Mouse (Mus musculus) erythroblast, embryonic 14.5 days (primary cell): Measurements from ENCODE around the gene Pdcd1lg2. TPM values are rescaled to one million over a fixed set of nuclear protein-coding genes. Genes with fewer than 3 reads are reported as not detected.

ENCODE experiments used
- H3K27me3 ChIP-seq: 2 replicates; pipeline ENCODE4 v1.6.1; 2012; ENCODE audit warnings: inconsistent platforms; ENCODE audit not compliant: control insufficient read depth
- H3K36me3 ChIP-seq: 2 replicates; pipeline ENCODE4 v1.6.1; 2012; ENCODE audit warnings: mild to moderate bottlenecking, inconsistent platforms; ENCODE audit not compliant: control insufficient read depth
- H3K4me1 ChIP-seq: 2 replicates; pipeline ENCODE4 v1.6.1; 2012; ENCODE audit warnings: inconsistent platforms; ENCODE audit not compliant: control insufficient read depth
- H3K4me3 ChIP-seq: replicated peaks from 2 replicates; pipeline ENCODE3; 2012; ENCODE audit warnings: moderate library complexity, mild to moderate bottlenecking, inconsistent platforms
- H3K9me3 ChIP-seq: 2 replicates; pipeline ENCODE4 v1.6.1; 2012; ENCODE audit warnings: low read length, inconsistent platforms, mixed read lengths; ENCODE audit not compliant: control insufficient read depth
- GATA1 ChIP-seq: IDR thresholded peaks from 2 replicates; pipeline ENCODE4 v1.6.1; 2012; ENCODE audit warnings: low read length, inconsistent platforms, mixed read lengths
- TAL1 ChIP-seq: IDR thresholded peaks from 3 replicates; pipeline ENCODE4 v1.6.1; 2012; ENCODE audit warnings: low read length, inconsistent platforms, mixed read lengths
- polyA plus RNA-seq: library from polyadenylated mRNA; stranded (reverse); fragments of >175 nt; gene quantifications from 2 replicates; pipeline ENCODE4 v1.2.3, GENCODE M21; 2012

Gene Pdcd1lg2
- polyA plus RNA-seq, 1 experiment: not detected

DNA sequence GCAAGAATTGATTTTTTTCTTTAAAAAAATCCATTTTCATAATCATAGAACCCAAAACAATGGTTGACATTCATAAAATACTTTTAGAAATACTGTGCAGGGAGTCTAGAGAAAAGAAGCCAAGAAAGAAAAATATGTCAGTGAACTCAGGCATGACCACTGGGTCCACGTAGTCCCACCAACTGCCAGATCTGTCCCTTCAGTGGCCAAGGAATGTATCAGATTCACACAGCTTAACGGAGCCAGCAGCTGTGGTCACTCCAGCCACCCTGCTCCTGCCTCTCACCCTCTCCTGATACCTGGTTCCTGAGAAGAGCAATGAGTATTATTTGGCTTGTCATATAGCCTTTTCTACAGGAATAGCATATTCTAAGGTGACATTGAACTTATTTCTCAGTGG, 72.7 kb downstream of the Pdcd1lg2 start:
- Histone ChIP-seq H3K9me3 (no peaks in the 10 kb centered on the region), H3K4me3 (no peak overlapping the region), H3K4me1 (peaks cover 22% of the 10 kb centered on the region)

DNA sequence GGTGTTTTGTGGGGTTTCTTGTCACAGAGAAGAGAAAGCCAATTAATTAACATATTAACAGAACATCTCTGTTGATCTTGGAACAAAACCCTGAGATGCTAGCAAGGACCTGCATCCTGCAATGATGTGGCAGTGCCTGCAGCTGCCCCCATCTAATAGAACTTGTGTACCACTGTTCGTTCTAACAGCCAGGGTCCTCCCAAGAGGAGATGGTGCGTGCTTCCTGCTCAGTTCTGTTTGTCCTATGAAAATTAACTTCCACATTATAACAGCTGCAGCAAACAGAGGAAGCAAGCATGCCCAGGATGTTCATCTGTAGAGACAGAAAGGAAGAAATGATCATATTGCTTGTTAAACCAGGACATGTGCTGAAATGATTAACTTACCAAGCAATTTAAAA, 73.8 kb downstream of the Pdcd1lg2 start:
- Histone ChIP-seq H3K9me3 (no peaks in the 10 kb centered on the region), H3K4me1 (peaks cover 24% of the 10 kb centered on the region), H3K27me3 (no peaks in the 10 kb centered on the region), H3K4me3 (no peak overlapping the region), H3K36me3 (no peaks in the 10 kb centered on the region)
- TF ChIP-seq GATA1 (no peak), TAL1 (no peak)

More for the DNA sequence above, 72.7 kb downstream of the Pdcd1lg2 start:
- Histone ChIP-seq H3K27me3 (no peaks in the 10 kb centered on the region), H3K36me3 (no peaks in the 10 kb centered on the region)
- TF ChIP-seq TAL1: no peak
- TF ChIP-seq GATA1: no peak

DNA sequence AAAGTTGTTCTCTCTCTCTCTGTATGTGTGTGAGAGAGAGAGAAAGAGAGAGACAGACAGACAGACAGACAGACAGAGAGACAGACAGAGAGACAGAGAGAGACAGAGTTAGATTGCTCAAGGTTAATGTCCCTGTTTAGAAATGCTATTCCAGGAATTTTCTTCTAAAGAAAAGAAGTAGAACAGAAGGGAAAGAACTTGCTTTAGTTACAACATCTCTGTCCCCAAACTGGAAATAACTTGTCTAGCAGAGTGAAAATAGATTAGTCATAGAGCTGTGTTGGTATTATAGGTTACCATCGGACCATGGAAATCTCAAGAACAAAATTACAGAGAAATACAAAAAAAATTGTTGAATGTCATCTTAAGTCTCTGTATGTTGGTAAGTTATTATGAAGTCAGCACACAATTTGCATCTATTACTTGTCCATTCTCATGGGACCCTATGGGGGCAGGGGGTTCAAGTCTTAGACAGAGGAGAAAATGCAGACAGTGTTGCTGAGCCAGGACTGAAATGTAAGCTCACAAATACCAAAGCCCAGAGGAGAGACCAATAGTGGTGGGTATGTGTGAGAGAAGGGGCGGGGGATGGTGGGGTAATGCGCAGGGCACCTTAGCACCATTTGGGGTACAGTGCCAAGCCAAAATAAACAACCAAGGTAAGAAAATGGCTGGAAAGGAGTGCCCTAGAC, 74.7 kb downstream of the Pdcd1lg2 start:
- Histone ChIP-seq H3K27me3 (no peaks in the 10 kb centered on the region), H3K9me3 (no peaks in the 10 kb centered on the region), H3K4me3 (no peak overlapping the region), H3K36me3 (no peaks in the 10 kb centered on the region), H3K4me1 (peaks cover 22% of the 10 kb centered on the region)
- TF ChIP-seq GATA1: no peak
- no peak for TF ChIP-seq TAL1

DNA sequence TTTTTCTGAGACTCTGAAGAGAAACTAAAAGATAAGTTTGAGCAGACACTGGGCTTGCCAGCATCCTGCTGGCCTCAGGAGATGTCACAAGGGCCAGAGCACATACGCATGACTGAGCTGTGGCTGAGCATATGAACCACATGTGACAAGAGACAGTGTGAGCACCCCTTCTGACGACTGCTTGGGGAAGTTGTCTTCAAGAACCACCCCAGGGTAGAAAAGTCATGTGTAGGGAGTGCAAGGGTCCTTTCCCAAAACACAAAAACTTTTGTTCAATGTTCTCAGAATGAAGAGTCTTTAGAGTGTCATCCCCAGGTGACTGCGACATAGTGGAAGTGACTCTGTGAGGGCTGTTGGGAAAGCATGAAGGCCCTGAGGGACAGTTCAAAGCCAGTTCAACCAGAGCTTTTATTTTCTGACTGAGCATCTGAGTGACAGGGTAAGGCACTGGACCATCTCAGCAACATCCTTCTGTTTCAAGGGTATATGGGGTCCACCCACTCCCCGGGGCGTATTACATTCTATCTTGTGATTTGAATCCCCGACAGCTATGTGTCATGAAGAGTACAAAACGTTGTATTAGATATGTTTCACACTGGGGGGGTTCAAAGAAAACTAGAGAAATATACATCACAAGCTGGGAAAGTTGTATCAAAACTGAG, 76.0 kb downstream of the Pdcd1lg2 start:
- Histone ChIP-seq H3K4me1 (peaks cover 16% of the 10 kb centered on the region), H3K4me3 (no peak overlapping the region), H3K9me3 (no peaks in the 10 kb centered on the region), H3K36me3 (no peaks in the 10 kb centered on the region), H3K27me3 (no peaks in the 10 kb centered on the region)
- no peak for TF ChIP-seq GATA1
- no peak for TF ChIP-seq TAL1

DNA sequence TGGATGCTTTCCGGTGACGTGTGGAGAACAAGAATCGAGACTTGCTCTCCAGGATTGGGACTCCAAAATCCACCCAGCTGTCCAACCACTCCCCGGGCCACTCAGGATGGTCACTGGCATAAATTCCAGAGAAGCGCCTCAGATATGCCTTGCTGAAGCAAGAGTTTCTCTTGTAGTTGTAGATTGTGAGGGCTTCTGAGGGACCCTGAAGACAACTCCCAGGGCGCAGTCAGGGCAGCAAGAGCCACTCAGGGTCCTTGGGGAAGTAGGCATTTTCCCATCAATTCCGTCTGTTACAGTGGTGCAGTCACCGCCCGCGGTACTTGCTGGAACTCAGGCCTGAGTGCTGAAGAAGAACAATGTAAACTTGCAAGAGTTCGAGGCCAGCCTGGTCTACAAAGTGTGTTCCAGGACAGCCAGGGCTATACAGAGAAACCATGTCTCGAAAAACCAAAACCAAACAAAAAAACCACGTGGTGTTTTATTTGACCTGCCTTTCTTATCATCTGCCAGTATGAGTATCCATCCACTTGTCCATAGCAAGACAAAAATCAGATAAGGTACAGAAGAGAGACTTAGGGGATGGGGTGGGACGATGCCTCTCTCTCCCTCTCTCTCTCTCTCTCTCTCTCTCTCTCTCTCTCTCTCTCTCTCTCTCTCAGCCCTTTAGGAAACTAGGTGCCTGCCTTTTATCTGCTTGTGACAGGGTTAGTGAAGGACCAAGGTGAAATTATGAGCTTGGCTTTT, 76.8 kb downstream of the Pdcd1lg2 start:
- Histone ChIP-seq H3K27me3 (no peaks in the 10 kb centered on the region), H3K4me1 (peaks cover 10% of the 10 kb centered on the region), H3K9me3 (no peaks in the 10 kb centered on the region), H3K36me3 (no peaks in the 10 kb centered on the region), H3K4me3 (no peak overlapping the region)
- TF ChIP-seq TAL1 (no peak), GATA1 (no peak)

DNA sequence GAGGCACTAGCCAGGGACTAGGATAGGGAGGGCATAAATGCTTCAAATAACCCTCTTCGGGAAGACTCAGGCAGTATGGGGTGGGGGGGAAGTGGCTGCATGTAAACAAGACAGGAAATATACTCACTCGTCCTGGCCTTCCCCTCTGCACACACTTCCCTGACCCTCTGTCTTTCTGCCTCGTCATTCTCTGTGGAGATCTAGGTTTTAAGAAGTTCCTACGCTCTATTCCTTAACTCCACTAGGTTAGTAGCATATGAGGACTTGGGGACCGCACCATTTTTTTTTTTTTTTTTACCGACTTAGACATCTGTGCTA, 77.3 kb downstream of the Pdcd1lg2 start:
- Histone ChIP-seq H3K9me3 (no peaks in the 10 kb centered on the region), H3K4me1 (peaks cover 6% of the 10 kb centered on the region), H3K36me3 (no peaks in the 10 kb centered on the region), H3K4me3 (no peak overlapping the region), H3K27me3 (no peaks in the 10 kb centered on the region)
- TF ChIP-seq GATA1 (no peak), TAL1 (no peak)

DNA sequence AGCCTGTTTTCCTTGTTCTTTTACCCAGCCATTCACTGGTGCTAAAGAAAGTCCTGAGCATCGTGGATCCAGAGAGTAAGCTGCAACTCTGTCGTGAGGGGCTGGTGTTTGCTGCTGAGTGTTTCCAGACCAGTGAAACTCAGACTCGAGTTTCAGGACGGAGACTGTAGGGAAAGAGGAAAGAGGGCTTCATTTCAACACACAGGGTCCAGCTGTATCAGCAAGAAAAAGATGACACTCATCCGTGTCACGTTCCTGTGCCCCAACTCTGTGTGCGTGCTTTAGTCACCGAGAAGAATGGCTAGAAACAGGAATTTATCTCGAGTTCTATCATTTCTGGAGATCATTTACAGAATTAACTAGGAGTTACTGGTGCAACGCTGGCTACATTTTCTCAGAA, 77.7 kb downstream of the Pdcd1lg2 start:
- H3K4me3 ChIP-seq: no peak overlapping the region
- TF ChIP-seq TAL1: no peak
- TF ChIP-seq GATA1: no peak
- peaks cover 6% of the 10 kb centered on the region for H3K4me1 ChIP-seq
- no peaks in the 10 kb centered on the region for H3K27me3 ChIP-seq
- no peaks in the 10 kb centered on the region for H3K36me3 ChIP-seq
- no peaks in the 10 kb centered on the region for H3K9me3 ChIP-seq

DNA sequence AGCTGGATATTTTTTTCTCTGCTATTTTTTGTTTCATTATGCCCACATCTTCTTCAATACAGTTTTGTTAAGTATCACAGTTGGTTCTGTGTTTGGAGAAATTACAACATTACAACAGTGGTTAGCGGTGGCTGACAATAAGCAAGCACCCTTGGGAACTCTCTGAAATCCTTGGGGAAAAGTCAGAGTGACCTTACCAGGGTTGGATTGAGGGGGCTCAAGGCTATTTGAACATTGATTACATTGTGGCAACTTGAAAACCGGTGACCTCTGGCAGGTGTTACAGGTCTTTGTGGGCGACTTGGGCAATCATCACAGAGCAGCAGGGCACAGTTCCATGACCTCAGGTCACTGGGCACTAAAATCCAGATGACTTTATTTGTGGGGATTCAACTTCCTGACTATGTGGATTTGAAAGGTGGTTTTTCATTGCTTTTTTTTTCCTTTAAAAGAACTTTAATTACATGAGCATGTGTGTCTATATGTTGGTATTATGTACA, 79.1 kb downstream of the Pdcd1lg2 start:
- Histone ChIP-seq H3K36me3 (no peaks in the 10 kb centered on the region), H3K4me3 (no peak overlapping the region), H3K9me3 (no peaks in the 10 kb centered on the region), H3K27me3 (no peaks in the 10 kb centered on the region), H3K4me1 (peaks cover 6% of the 10 kb centered on the region)
- TF ChIP-seq GATA1: no peak
- no peak for TF ChIP-seq TAL1

DNA sequence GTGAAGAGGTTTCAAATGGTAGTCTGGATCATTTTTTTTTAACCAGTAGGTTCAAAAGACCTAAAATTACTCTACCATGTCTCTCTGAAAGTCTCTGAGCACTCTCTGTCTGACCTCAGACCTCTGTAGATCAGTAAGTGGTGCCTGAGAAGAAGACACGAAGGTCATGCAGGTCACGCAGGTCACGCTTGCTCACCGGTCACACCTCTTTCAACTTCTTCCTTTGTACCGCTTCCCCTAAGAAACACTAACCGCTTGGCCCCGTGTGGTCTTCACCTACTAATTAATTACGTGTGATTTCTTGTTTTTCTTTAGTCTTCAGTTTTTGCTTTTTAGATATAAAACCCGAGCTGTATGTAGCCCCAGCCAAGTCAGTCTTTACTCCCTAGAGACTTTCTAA, 80.7 kb downstream of the Pdcd1lg2 start:
- Histone ChIP-seq H3K36me3 (no peaks in the 10 kb centered on the region), H3K4me3 (no peak overlapping the region), H3K4me1 (peaks cover 10% of the 10 kb centered on the region), H3K9me3 (no peaks in the 10 kb centered on the region), H3K27me3 (no peaks in the 10 kb centered on the region)
- TF ChIP-seq TAL1 (no peak), GATA1 (no peak)

DNA sequence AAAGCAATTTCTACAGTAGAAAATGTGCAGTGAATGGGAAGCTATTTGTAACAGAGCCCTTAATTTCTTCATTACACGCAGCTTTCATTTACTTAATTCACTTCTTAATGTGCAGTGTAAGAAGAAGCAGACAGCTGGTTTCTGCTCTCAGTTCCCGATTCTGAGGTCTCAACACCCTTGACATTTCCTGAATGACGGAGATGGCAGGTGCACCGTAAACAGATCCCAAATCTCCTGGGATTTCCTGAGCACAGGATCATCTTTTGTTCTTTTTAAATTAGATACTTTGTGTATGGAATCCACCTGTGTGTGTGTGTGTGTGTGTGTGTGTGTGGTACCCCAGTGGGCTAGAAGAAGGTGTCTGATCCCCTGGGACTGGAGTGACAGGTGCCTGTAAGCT, 83.7 kb downstream of the Pdcd1lg2 start:
- TF ChIP-seq GATA1: no peak
- no peak for TF ChIP-seq TAL1
- no peaks in the 10 kb centered on the region for H3K9me3 ChIP-seq
- peaks cover 27% of the 10 kb centered on the region for H3K4me1 ChIP-seq
- H3K27me3 ChIP-seq: no peaks in the 10 kb centered on the region
- H3K36me3 ChIP-seq: no peaks in the 10 kb centered on the region
- no peak overlapping the region for H3K4me3 ChIP-seq
